ENCODE assay signal across 8 mouse cellular contexts in the genomic region with DNA sequence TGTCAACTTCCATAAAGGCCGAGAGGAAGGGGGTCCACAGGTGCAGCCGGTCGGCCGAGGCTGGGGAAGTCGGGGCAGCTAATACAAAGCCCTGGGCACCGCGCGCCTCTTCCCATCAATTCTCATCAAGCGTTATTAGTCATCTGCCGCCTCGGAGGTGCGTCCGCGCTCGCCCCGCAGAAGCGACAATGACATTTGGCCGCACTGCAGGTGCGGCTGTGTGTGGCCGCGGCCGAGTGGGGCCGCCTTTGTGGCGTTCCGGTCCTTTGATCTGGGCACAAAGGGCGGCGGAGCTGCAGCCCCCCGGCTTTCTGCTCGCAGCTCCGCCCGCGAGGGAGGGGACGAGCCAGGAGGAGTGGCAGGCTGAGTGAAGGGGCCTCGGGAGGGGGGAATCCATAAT. TPM values are rescaled to one million over a fixed set of nuclear protein-coding genes. Genes with fewer than 3 reads are reported as not detected.
DNase-seq lines count a peak whose midpoint lies in the region; ATAC-seq lines count a peak whose summit lies in the region.

No protein-coding gene starts in this region.

- DNase-seq in heart, postnatal 14 days, result no peak
- peak; percentile 48 to 65 for DNase-seq in kidney, postnatal 4 days
- DNase-seq in c-Kit-positive CD71-positive TER-119-positive erythroid progenitor cells, embryonic 14.5 days (ENCODE audit: low spot score), result no peak
- DNase-seq in adrenal gland, postnatal 14 days, result no peak

- under 1% methylated on average over 34 of the region's 34 CpGs for WGBS in heart, embryonic 13.5 days
- WGBS in forebrain, embryonic 15.5 days, result under 1% methylated on average over 34 of the region's 34 CpGs
- WGBS in neural tube, embryonic 13.5 days, result under 1% methylated on average over 34 of the region's 34 CpGs

- peak overlapping the region; percentile 76 for H3K9ac ChIP-seq in heart, embryonic 13.5 days
- peak overlapping the region; percentile 80 for H3K9ac ChIP-seq in forebrain, embryonic 15.5 days (replicated peaks)
- peak overlapping the region; percentile 75 for H3K9ac ChIP-seq in neural tube, embryonic 13.5 days

- H3K27ac ChIP-seq in heart, embryonic 13.5 days (replicated peaks), result no peak overlapping the region
- no peak overlapping the region for H3K27ac ChIP-seq in forebrain, embryonic 15.5 days (replicated peaks)
- 0 out of 2 replicates have a peak overlapping the region, but pooled peaks have one; percentile 33 for H3K27ac ChIP-seq in neural tube, embryonic 13.5 days (replicated peaks)

- no peak for ATAC-seq in heart, embryonic 13.5 days (ENCODE audit: extremely low read depth, insufficient number of reproducible peaks, low FRiP score, low TSS enrichment)
- peak; percentile 57; the same call in 1 of the 2 replicates for ATAC-seq in forebrain, embryonic 15.5 days (replicated peaks)
- peak; percentile 56; the same call in 1 of the 2 replicates for ATAC-seq in neural tube, embryonic 13.5 days (ENCODE audit: low read depth)
- ATAC-seq in frontal cortex, adult (ENCODE audit: low TSS enrichment), result no peak

- H3K4me2 ChIP-seq in heart, embryonic 13.5 days, result peak overlapping the region; percentile 92
- peak overlapping the region; percentile 99 for H3K4me2 ChIP-seq in forebrain, embryonic 15.5 days (replicated peaks)
- peak overlapping the region; percentile 91 for H3K4me2 ChIP-seq in neural tube, embryonic 13.5 days

- H3K36me3 ChIP-seq in heart, embryonic 13.5 days, result no peaks in the 10 kb centered on the region
- H3K36me3 ChIP-seq in forebrain, embryonic 15.5 days, result no peaks in the 10 kb centered on the region
- no peaks in the 10 kb centered on the region for H3K36me3 ChIP-seq in neural tube, embryonic 13.5 days

- 0 out of 2 replicates have a peak, but pooled peaks cover 3% of the 10 kb centered on the region for H3K9me3 ChIP-seq in heart, embryonic 13.5 days
- H3K9me3 ChIP-seq in forebrain, embryonic 15.5 days, result no peaks in the 10 kb centered on the region
- no peaks in the 10 kb centered on the region for H3K9me3 ChIP-seq in neural tube, embryonic 13.5 days

- H3K4me3 ChIP-seq in heart, embryonic 13.5 days, result peak overlapping the region; percentile 58
- peak overlapping the region; percentile 70 for H3K4me3 ChIP-seq in forebrain, embryonic 15.5 days
- peak overlapping the region; percentile 50 for H3K4me3 ChIP-seq in neural tube, embryonic 13.5 days

- H3K27me3 ChIP-seq in heart, embryonic 13.5 days (replicated peaks), result peaks cover 49% of the 10 kb centered on the region
- H3K27me3 ChIP-seq in forebrain, embryonic 15.5 days, result no peaks in the 10 kb centered on the region; the same call in 1 of the 2 replicates
- H3K27me3 ChIP-seq in neural tube, embryonic 13.5 days, result peaks cover 11% of the 10 kb centered on the region

- peaks cover 18% of the 10 kb centered on the region for H3K4me1 ChIP-seq in heart, embryonic 13.5 days
- peaks cover 19% of the 10 kb centered on the region for H3K4me1 ChIP-seq in forebrain, embryonic 15.5 days
- peaks cover 31% of the 10 kb centered on the region for H3K4me1 ChIP-seq in neural tube, embryonic 13.5 days (replicated peaks)

- intact Hi-C loops in heart, postnatal 14 days (cut with DNase I), result no loop called here

RNA-seq across cellular contexts. Expression of gene Sall1, which starts 37.5 kb away (rescaled TPM):
- polyA plus RNA-seq in heart, embryonic 13.5 days (2015; fragmentation: Nextera tagmentation; extraction: Ambion mirVana), result 3.9 and 4.1 TPM in 2 replicates
- total RNA-seq in heart, postnatal 14 days (2021), result 1 to 10 TPM; 1.0 to 1.8 TPM
- polyA plus RNA-seq in forebrain, embryonic 15.5 days (2015; fragmentation: Nextera tagmentation; extraction: Ambion mirVana), result 15.4 and 17.4 TPM in 2 replicates
- polyA plus RNA-seq in neural tube, embryonic 13.5 days (2015; fragmentation: Nextera tagmentation; extraction: Ambion mirVana), result 17.1 and 17.2 TPM in 2 replicates
- total RNA-seq in adrenal gland, postnatal 14 days (2021), result 0.26 and 2.9 TPM in 2 replicates

Comparison
In these comparisons a context has a peak if more than half of its experiments do, and no peak if none do; other contexts are left out.
1. ATAC-seq: peak in forebrain, embryonic 15.5 days (single experiment) and neural tube, embryonic 13.5 days (single experiment); none in heart, embryonic 13.5 days (single experiment) and frontal cortex, adult (single experiment).
2. DNase-seq: peak in kidney, postnatal 4 days (2 of 2); none in heart, postnatal 14 days (0 of 2), c-Kit-positive CD71-positive TER-119-positive erythroid progenitor cells, embryonic 14.5 days (single experiment) and adrenal gland, postnatal 14 days (single experiment).
3. Peak in every context shown above with its lines, with median percentiles within 50 percentile points of each other: H3K4me2 ChIP-seq, H3K4me3 ChIP-seq and H3K9ac ChIP-seq.